Mouse (Mus musculus) urinary bladder, postnatal 0 days (tissue): ENCODE data around the gene Ipo4. TPM values are rescaled to one million over a fixed set of nuclear protein-coding genes. Genes with fewer than 3 reads are reported as not detected.

Experiments used
- polyA plus RNA-seq: library from polyadenylated mRNA; unstranded; fragments of >200 nt; fragmentation: Nextera tagmentation; extraction: Ambion mirVana; gene quantifications from 2 replicates; pipeline ENCODE4 v1.2.1, GENCODE M21; 2015

Ipo4 gene
- polyA plus RNA-seq, result 60.2 and 63.0 TPM in 2 replicates

DNA sequence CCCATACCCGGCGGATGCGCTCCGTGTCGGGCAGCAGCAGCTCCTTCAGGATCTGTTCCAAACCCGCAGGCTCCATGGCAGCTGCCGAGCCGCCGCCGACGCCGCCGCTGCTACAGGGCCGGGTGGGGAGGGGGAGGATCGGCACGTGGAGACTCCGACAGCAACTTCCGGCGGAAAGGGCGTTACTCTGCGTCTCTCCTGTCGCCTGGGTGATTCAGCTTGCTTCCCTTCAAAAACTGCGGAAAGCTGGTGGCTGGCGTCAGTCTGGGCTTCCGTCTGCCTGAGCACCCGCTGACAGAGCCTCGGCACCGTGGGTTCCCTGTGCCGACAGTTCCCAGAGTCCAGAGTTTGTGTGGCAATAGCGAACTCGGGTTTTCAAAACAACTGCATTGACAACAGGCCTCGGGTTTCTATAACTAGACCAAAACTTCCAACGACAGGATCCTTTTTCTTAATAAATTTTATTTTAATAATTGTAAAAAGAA lies at the start of gene Ipo4:
Gene Ipo4 (minus strand): TSS at position 435 of the 485 bp plus-strand sequence.

GRCm38 (mm10) chr14:55681160-55682117 lies 45.7 kb upstream of the Ipo4 start, which contains the start of gene Tinf2:
TSS of gene Tinf2 (minus strand) at chr14:55681820.

GRCm38 (mm10) chr14:55671833-55672740 lies 36.3 kb upstream of the Ipo4 start, which contains the start of the genes Gmpr2 and Nedd8:
TSS of gene Gmpr2 (plus strand) at chr14:55671941.
TSS of gene Nedd8 (minus strand) at chr14:55672124.

DNA sequence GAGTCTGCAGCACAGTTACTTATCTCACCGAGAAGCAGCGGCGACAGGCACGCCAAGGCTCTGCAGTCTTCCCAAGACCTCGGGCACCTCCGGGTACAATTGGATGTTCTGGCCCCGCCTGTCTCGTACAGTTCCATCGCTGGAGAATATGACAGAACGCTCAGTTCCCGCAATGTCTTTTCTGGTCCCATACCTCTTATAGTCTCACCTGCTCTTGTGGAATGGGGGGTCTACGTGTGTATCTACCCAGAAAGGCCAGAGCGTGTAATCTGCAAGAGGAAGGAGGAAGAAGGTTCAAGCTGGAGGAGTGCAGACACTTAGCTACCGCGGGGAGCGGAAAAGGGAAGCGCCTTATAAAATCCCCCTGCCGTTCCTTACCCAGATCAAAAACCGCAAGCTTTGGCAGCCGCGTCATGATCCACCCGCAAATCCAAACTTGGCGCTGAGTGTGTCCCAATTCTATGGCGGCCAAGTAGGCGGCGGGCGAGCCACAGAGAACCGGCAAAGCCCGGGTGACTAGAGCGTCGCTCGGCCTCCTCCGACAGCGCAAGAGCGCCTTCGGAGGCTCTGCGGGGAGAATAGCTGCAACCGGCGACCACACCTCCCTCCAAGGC lies 24.3 kb upstream of the Ipo4 start, which contains the start of gene Mdp1:
Gene Mdp1 (minus strand): TSS at position 549 of the 614 bp plus-strand sequence.

DNA sequence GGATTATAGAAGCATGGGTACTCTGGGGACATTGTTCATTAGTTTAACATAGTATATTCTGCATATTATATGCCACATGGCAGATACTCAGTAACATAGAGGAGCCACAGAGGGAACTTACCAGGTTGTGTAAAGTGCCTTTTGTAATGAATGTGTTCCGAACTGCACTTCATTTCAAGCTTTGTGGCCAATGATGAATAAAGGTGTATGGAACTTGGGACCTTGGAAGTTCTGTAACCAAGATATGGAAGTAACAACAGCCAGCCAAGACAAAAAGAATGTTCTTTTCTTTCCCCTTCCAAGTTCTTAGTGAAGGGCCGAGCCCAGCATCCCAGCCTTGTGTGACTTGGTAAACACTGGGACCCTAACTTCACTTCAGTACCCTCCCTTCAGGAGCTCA lies 14.1 kb upstream of the Ipo4 start, which contains the start of gene Tssk4:
Gene Tssk4 (plus strand): TSS at position 301 of the 400 bp plus-strand sequence.

GRCm38 (mm10) chr14:55643060-55643907 lies 7.5 kb upstream of the Ipo4 start, which contains the start of gene Tm9sf1:
TSS of gene Tm9sf1 (minus strand) at chr14:55643806.

DNA sequence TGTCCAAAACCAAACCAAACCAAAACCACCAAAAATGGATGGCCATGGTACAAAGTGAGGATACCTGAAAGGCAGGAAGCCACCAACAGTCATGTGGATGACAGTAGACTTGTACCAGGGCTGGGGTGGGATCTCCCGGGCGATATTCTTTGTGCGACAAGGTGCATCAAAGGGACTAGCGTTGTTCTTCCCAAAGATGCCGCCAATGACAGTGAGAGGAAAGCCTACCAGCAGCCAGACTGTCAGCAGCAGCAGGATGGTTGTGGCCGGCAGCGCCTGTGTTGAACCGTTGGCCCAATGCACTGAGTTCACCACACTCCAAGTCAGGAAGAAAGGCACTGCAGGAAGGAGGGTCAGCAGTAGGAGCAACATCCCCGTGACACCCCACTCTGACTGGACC lies 2.0 kb upstream of the Ipo4 start, which contains the start of gene Gm49378:
Gene Gm49378 (minus strand): TSS at position 101 of the 400 bp plus-strand sequence.

GRCm38 (mm10) chr14:55617822-55618221 lies 17.9 kb downstream of the Ipo4 start, which contains the start of gene Rec8:
TSS of gene Rec8 (plus strand) at chr14:55618037.

DNA sequence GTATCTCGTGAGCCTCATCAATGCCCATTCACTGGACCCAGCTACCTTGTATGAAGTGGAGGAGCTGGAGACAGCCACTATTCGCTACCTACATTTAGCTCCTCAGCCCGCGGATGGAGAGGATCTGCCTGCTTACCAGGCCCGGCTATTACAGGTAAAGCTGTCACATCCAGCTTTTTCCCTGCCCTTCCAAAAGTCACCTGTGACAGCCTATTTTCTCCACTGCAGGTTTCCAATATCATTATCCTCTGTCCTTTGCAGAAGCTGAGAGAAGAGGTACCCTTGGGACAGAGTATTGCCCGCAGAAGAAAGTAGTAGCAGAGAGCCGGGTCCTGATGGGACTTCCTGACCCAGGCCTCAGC lies 32.5 kb downstream of the Ipo4 start, which contains the start of gene Irf9:
Gene Irf9 (plus strand): TSS at position 301 of the 362 bp plus-strand sequence.

DNA sequence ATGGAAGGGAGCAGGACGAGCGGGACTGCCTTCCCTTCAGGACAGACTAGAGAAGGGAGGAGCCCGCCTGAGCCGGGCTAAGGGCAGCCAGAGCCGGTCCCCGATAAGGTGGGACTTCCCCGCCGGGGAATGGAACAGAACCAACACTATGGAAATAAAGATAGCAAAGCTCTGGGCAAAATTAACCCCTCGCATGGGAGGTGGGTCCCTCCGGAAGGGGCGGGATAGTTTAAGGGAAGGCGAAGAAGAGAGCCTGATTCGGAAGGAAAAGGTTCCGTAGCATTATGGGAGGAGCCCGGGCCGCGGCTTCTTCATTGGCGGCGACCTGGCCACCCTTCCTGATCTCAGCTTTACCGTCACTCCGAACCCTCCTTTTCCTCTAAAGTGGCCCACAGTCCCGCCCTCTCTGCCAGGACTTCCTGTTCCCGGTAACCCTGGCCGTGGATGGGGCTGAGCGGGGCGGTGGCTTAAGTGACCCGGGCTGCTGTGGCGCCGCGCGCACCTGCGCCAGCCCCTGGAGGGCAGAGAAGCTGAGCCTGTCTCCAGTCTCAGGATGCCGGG lies 44.3 kb downstream of the Ipo4 start, which contains the start of gene Rnf31:
Gene Rnf31 (plus strand): TSS at position 378 of the 561 bp plus-strand sequence.

GRCm38 (mm10) chr14:55590748-55591330 lies 44.9 kb downstream of the Ipo4 start, which contains the start of gene Psme2:
TSS of gene Psme2 (minus strand) at chr14:55591113.

DNA sequence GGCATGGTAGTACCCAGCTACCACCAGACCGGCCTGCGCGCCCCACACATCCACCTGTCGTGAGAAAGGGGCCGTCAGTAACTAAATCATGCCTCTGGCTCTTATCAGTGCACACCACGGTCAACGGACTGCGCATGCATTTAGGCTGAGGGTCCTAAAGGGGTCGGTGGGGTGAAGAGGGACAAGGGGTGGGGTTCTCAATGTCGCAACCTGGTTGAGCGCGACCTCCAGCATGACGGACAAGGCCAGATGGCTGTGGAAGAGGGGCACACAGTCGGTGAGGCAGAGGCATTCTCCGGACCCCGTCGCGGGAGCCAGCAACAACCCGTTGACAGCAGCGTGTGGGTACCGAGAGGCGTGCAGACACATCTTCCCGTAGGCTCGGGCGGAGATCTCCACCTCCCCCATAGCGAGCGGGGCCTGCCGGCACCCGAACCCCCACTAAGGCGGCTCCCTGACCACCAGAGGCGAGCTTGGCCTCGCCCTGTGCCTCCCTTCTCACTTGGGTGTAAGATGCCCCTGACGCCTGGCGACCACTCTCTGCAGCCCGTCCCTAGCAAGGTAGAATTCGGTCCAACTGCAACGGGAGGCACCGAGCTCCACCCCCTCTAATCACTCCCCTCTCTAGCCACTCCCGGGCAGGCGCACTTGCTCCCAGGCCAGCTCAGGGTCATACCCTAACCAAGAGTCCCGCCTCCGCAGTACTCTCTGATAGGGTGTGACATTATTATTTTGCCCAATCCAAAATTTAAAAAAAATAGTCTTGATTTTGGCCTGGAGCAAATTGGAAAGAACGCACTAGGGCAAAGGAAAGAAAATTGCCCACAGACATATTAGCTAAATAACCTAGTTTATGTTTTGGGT lies 50.8 kb downstream of the Ipo4 start, which contains the start of gene Emc9:
Gene Emc9 (minus strand): TSS at position 601 of the 864 bp plus-strand sequence.

GRCm38 (mm10) chr14:55577871-55578667 lies 57.7 kb downstream of the Ipo4 start, which contains the start of gene Psme1:
TSS of gene Psme1 (plus strand) at chr14:55578123.

